Mouse (Mus musculus) heart, adult 18-20 months (tissue): ENCODE measurements around the gene Cpm. TPM values are rescaled to one million over a fixed set of nuclear protein-coding genes. Genes with fewer than 3 reads are reported as not detected.
"Not testable (repeated sequence)": the region's sequence is repeated elsewhere in the genome, so short reads cannot be mapped to it uniquely, and the experiment has no call there.

ENCODE experiments used
- DNase-seq, 2 experiments: peaks; one replicate each; pipeline ENCODE4 v3.0.0; 2021 to 2022; ENCODE audit warnings: mixed read lengths in 1 of 2
- total RNA-seq, 2 experiments: library from RNA; stranded (reverse); gene quantifications; 2 replicates each; pipeline ENCODE4 v1.2.3; 2021

Cpm gene
- total RNA-seq, 2 experiments from 2014 or later, result 2.9 to 3.5 TPM

DNA sequence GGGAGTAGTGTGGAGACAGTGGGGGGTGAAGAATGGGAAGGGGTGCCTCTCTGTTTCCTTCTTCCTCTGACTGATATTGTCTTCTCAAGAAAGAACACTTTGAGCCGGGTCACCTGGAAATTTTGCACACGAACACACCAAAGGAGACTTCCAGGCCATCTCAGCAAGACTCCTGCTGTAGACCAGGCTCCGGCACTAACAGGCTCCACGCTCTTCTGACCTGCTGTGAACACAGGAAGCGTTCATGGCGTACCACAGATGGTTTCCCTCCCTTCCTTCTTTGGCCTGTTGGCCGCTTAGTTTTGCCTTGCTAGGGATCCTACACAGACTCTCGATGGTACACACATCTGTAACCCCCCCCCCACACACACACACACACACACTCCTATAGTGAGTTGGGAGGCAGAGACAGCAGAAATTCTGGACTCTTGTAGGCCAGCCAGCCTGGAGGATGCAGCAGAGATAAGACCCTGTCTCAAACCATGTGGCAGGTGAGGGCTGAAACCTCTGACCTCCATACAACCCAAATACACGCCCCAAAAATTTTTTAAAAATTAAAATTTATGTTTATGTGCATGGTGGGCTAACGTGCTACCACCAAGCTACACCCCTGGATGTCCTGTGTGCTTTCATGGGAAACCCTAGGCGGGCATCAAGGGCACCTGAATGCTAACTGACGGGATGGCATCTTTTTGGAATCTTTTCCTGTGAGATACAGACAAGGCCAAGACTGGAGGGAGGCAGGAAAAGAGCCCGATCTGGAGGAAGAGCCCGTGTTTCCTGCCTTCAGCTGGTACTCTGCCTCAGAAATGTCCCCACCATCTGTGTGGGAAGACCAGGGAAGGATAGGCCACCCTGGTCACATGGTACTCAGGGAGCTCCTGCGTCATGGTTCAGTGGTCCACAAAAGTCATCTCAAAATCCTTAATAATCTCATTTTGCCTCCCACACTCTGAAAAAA, 23.7 kb upstream of the Cpm start:
- no peak for DNase-seq

GRCm38 (mm10) chr10:117606423-117606822, 22.9 kb upstream of the Cpm start:
- DNase-seq, result no peak

DNA sequence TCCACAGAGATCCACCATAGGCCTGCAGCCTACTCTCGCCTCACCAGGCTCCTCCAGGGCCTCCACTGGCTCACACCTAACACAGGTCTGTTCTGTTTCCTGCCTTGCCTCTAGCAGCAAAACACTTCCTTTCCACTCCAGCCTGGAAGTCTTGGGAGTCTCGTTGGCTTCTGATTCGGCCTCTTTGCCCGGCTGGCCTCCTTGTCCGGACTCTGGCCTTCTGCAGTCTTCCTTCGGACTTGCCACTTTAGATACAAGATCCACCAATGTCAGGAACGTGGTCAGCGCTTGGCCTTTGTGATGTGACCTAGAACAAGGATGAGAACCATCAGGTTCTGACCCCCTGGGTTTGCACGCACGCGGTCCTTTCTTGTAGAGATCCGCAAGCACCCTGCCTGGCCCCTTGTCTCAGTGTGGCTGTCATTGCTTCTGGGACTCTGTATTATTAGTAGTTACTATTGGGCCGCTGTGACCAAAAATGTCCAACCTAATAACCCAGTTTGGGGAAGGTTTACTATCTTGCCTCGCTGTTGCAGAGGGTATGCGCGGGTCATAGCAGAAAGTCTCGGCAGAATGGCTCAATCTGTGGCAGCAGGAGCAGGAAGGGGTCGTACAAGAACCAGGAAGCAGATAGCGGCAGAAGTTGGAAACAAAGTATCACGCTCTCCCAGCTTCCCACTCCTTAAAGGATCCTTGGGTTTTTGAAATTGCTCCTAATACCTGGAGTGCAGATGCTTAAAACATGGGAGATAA, 22.1 kb upstream of the Cpm start:
- no peak for DNase-seq

- DNase-seq, result no peak
Measured at GRCm38 (mm10) chr10:117607804-117608279, 21.5 kb upstream of the Cpm start.

DNA sequence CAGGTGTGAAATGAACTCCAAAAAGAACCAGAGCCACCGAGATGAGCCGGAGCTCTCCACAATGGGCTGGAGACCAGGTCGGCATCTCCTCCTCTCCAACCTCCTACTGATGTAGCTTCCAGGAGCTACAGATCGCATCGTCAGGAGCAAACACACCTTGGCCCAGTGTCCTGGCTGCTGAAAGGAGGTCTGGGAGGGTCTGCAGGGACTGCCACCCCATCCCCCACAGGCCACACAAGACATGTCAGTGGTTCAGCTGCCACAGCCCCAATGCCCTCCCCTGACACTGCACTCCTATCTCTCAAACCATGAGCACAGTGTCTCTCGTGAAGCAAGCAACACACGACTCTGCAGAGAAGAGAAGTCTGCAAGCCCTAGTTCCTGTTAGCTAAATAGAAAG, 20.8 kb upstream of the Cpm start:
- DNase-seq, result no peak

DNA sequence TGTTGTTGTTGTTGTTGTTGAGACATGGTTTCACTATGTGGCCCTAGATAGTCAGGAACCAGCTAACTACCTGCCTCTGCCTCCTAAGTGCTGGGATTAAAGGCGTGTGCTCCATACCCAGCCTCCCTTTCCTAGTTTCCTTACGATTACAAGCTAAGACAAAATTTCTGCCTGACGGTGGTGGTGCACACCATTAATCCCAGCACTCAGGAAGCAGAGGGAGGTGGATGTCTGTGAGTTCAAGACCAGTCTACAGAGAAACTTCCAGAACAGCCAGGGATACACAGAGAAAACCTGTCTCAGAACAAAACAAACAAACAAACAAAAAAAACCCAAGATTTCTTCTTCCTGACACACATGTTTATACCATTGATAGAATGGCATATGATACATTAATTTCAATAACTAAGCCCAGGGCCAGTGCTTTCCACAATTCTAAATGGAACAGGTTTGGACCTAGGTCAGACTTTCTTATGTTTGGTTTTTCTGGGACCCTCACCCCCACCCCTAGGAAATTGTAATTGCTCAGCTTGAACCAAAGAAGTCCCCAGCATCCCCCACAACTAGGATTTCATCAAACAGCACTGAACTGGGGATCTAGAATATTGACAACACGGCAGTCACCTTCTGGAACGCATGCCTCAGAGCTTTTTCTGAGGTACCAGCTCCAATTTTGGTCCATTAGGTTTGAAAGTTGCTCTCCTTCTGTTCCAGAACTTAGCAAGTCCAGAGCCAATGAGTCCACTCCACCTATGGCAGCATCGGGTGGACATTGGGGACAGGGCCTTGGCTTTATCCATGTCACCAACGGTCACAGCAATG, 20.1 kb upstream of the Cpm start:
- no peak for DNase-seq

- no peak for DNase-seq
Measured at GRCm38 (mm10) chr10:117609810-117610090, 19.6 kb upstream of the Cpm start.

GRCm38 (mm10) chr10:117610160-117610764, 19.0 kb upstream of the Cpm start:
- no peak for DNase-seq

DNA sequence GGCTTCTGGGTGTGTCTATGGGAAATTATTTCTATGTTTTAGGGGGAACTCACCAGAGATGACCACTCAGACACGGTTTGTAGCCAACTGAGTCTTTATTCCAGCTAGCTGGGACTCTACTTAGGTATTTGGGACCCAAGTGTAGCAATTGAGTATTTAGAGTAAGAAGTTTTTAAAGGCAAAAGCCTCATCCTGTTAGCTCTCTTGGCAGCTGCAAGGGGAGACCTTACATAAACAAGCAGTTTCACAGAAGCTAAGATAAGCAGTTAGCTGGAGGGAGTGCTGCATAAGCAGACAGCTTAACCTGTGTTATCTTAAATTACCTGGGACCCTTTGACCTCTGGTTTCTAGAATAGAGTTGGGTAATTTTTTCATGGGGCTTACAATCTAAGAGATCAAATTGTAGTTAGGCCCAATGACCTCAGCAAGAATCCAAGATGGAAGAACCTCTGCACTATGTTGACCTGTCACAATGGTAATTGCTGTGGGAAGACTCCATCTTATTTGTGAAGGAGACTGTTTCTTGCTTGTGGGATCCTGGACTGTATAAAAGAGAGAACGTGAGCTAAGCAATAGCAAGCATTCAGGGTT, 18.4 kb upstream of the Cpm start:
- DNase-seq, result no peak

DNA sequence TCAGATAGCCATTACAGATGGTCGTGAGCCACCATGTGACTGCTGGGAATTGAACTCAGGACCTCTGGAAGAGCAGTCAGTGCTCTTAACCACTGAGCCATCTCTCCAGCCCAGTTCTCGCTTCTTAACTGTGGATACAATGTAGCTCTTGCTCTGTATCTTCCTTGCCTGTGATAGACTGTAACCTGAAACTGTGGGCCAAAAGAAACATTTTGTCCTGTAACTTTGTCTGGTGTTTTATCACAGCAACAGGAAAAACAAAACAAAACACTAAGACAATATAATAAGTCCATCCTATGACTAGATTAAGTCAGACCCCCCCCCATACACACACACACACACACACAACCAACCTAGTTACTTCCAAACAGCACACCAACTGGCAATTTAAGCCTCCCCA, 17.8 kb upstream of the Cpm start:
- DNase-seq, result no peak

- no peak for DNase-seq
Measured at GRCm38 (mm10) chr10:117611976-117612375, 17.3 kb upstream of the Cpm start.

- no peak for DNase-seq
Measured at GRCm38 (mm10) chr10:117612621-117613584, 16.4 kb upstream of the Cpm start.

DNA sequence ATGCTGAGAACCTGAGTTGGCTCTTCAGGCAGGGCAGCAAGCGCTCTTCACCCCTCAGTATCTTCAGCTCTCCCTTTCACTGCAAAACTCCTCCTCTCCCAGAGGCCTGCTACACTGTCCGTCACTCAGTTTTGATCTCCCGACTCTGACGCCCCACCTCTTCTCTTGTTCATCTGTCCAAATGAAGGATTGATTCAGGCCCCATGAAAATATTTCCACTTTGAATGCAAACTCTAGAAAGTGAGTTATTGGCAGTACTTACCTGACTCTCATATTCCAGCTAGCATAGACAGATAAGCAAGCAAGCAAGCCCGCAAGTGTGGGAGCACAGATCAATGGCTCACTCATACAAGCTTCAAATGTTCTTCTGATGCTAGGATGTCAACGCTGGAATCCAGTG, 15.3 kb upstream of the Cpm start:
- no peak for DNase-seq

DNA sequence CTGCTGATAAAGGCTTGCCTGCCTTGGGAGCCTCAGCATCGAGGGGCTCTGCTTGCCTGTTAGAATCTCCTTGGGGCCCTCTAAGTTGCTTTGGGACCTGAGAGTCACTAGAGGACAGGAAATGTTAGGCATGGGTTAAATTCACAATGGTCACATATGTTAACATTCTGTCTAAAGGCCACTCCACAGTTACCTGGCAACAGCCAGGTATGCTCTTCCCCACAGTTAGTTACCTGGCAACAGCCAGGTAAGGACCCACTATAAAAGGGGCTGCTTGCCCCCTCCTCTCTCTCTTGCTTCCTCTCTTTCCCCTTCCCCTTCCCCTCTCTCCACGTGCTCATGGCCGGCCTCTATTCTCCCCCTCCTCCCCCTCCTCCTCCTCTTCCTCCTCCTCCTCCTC, 14.9 kb upstream of the Cpm start:
- no peak for DNase-seq

- no peak for DNase-seq
Measured at GRCm38 (mm10) chr10:117615239-117615638, 14.1 kb upstream of the Cpm start.

- no peak for DNase-seq
Measured at GRCm38 (mm10) chr10:117615746-117616145, 13.6 kb upstream of the Cpm start.

DNA sequence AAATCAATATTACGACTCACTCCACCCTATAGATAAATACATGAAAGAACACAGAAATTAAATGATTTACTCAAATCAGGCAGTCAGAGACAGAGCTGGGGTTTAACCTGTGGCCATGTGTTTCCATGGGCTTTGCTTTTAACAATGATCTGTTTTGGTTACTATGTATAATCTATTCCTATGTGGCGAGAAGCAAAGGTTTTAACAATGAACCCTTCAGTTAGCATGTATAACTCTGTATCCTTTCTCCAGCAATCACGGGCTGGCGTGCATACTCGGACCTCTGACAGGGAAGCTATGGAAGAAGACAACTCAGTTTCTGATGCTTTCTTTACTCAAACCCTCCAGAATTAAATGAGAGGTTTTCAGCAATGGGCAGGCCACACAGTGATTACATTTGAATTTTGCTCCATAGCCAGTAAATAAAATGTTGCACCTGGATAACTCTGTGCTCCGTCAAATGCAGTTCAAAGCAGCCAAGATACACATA, 13.1 kb upstream of the Cpm start:
- no peak for DNase-seq

DNA sequence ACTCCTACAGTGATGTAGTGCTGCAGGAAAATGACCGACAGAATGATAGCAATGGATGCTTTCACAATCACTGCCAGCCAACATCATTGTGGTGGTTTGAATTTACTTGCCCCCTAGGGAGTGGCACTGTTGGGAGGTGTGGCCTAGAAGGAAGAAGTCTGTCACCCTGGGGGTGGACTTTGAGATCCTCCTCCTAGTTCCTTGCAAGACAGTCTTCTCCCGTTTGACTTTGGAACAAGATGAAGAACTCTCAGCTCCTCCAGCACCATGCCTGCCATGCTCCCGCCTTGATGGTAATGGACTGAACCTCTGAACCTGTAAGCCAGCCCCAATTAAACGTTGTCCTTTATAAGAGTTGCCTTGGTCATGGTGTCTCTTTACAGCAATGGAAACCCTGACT, 12.5 kb upstream of the Cpm start:
- not testable (repeated sequence) for DNase-seq

DNA sequence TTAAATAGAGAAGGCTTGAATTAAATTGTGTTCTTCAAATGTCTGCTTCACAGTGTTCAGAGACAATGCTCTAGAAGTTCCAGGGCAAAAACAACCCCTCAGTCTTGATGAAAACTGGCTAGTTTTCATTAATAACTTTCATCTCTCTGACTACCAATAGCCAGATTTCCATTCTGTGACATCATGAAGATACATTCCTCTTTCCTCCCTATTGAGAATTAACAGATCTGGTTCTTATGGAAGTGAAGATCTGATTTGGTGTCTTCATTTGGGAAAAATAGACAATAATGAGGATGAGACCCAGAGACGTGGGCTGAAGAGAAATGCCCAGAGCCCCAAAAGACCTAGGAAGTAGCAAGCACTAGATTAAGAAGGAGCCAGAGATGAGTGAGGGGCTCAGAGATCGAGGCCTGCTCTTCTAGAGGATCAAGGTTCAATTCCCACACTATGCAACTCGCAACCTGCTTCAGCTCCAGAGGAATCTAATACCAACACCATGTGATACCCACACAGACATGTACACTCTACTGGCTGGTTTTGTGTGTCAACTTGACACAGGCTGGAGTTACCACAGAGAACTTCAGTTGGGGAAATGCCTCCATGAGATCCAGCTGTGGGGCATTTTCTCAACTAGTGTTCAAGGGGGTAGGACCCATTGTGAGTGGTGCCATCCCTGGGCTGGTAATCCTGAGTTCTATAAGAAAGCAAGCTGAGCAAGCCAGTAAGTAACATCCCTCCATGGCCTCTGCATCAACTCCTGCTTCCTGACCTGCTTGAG, 11.5 kb upstream of the Cpm start:
- no peak for DNase-seq
